Mouse (Mus musculus) layer of hippocampus, postnatal 10 days (tissue): Measurements from ENCODE around the gene Sptssb. TPM values are rescaled to one million over a fixed set of nuclear protein-coding genes. Genes with fewer than 3 reads are reported as not detected.

ENCODE experiments used
- total RNA-seq, 2 experiments: library from RNA; stranded (reverse); gene quantifications; 2 replicates each; pipeline ENCODE4 v1.2.3; 2021

Sptssb gene
- total RNA-seq, 2 experiments from 2014 or later: 1.7 to 3.0 TPM

Other genes with a start within 250 kb of the Sptssb start
- gene Nmd3, start 138.0 kb downstream of the Sptssb start, total RNA-seq: 10 to 100 TPM; 53.8 to 57.0 TPM
- gene Otol1, start 147.7 kb upstream of the Sptssb start, total RNA-seq: not detected